Mouse (Mus musculus) adrenal gland, adult 18-20 months (tissue): Measurements from ENCODE around the gene Ufm1. TPM values are rescaled to one million over a fixed set of nuclear protein-coding genes. Genes with fewer than 3 reads are reported as not detected.

ENCODE experiments used
- DNase-seq, 2 experiments: peaks; one replicate each; pipeline ENCODE4 v3.0.0; 2021 to 2022; ENCODE audit warnings: low spot score in 2 of 2
- long read RNA-seq, 2 experiments: library from polyadenylated mRNA; stranded (forward); transcript quantifications; one replicate each; pipeline ENCODE4 v2.0.0; 2021
- total RNA-seq, 2 experiments: library from RNA; stranded (reverse); gene quantifications; 1 replicate in 1 of 2; 2 replicates in 1 of 2; pipeline ENCODE4 v1.2.3; 2021

Ufm1 gene
- 10 to 100 TPM; 83.4 to 97.3 TPM for total RNA-seq
- long read RNA-seq, experiment 1, full-length matches to known transcripts = 27 of 32 reads
- long read RNA-seq, experiment 1, partial matches to known transcripts = 1 of 32 reads
- long read RNA-seq, experiment 1, other reads (novel, unspliced or antisense) = 4 of 32 reads
- long read RNA-seq, experiment 2, full-length matches to known transcripts = 98 of 102 reads
- long read RNA-seq, experiment 2, partial matches to known transcripts = 0 of 102 reads
- long read RNA-seq, experiment 2, other reads (novel, unspliced or antisense) = 4 of 102 reads

GRCm38 (mm10) chr3:53863383-53864220, at the start of gene Ufm1:
TSS of gene Ufm1 (minus strand) at chr3:53863830.
- peak; percentile 80 to 83 for DNase-seq

- no peak for DNase-seq
Observed at GRCm38 (mm10) chr3:53890619-53891540, 27.2 kb upstream of the Ufm1 start.

- DNase-seq = no peak
Observed at GRCm38 (mm10) chr3:53871596-53871995, 8.0 kb upstream of the Ufm1 start.

GRCm38 (mm10) chr3:53870482-53870881, 6.9 kb upstream of the Ufm1 start:
- no peak for DNase-seq

- DNase-seq = no peak
Observed at GRCm38 (mm10) chr3:53869263-53869662, 5.6 kb upstream of the Ufm1 start.

- no peak for DNase-seq
Observed at GRCm38 (mm10) chr3:53868212-53868611, 4.6 kb upstream of the Ufm1 start.

GRCm38 (mm10) chr3:53854831-53855230, 8.8 kb downstream of the Ufm1 start:
- no peak for DNase-seq

- DNase-seq = no peak
Observed at GRCm38 (mm10) chr3:53854261-53854660, 9.4 kb downstream of the Ufm1 start.

GRCm38 (mm10) chr3:53848262-53848661, 15.4 kb downstream of the Ufm1 start:
- no peak for DNase-seq

- no peak for DNase-seq
Observed at GRCm38 (mm10) chr3:53847726-53848125, 15.9 kb downstream of the Ufm1 start.

GRCm38 (mm10) chr3:53846206-53846928, 17.3 kb downstream of the Ufm1 start:
- DNase-seq = no peak

GRCm38 (mm10) chr3:53844786-53845185, 18.8 kb downstream of the Ufm1 start, which contains the start of gene Gm10985:
TSS of gene Gm10985 (plus strand) at chr3:53845086.
- no peak for DNase-seq

GRCm38 (mm10) chr3:53834238-53834637, 29.4 kb downstream of the Ufm1 start:
- DNase-seq = no peak

- DNase-seq = no peak
Observed at GRCm38 (mm10) chr3:53813421-53813977, 50.1 kb downstream of the Ufm1 start.

Other genes with a start within 250 kb of the Ufm1 start
- under 1 TPM; 0.13 TPM for gene Frem2, start 206.5 kb downstream of the Ufm1 start, total RNA-seq
- not detected for gene Gm10985, start 18.7 kb downstream of the Ufm1 start, total RNA-seq